Mouse (Mus musculus) embryonic fibroblast, embryonic 13.5 days (primary cell): ENCODE data around the gene Cacnb3. TPM values are rescaled to one million over a fixed set of nuclear protein-coding genes. Genes with fewer than 3 reads are reported as not detected.
A peak's percentile ranks its signal among the peaks of the same experiment; 100 is the strongest.

ENCODE experiments used
- H3K27ac ChIP-seq: 2 replicates; pipeline ENCODE4 v1.5.1; 2012; ENCODE audit warnings: low read length, control low read depth, inconsistent platforms; ENCODE audit not compliant: insufficient read depth
- H3K4me1 ChIP-seq: 2 replicates; pipeline ENCODE4 v1.6.1; 2011; ENCODE audit warnings: low read length; ENCODE audit not compliant: control insufficient read depth, insufficient read depth
- H3K4me3 ChIP-seq: 2 replicates; pipeline ENCODE4 v1.5.1; 2011; ENCODE audit warnings: mild to moderate bottlenecking, control low read depth, low read length; ENCODE audit not compliant: insufficient read depth
- CTCF ChIP-seq: IDR thresholded peaks from 2 replicates; pipeline ENCODE4 v1.5.1; 2011; ENCODE audit warnings: mild to moderate bottlenecking, control low read depth, low read length, moderate library complexity, borderline replicate concordance; ENCODE audit not compliant: insufficient read depth
- POLR2A ChIP-seq: IDR thresholded peaks from 2 replicates; pipeline ENCODE4 v1.6.1; 2011; ENCODE audit warnings: low read depth, mild to moderate bottlenecking, control low read depth, low read length, moderate library complexity
- polyA plus RNA-seq: library from polyadenylated mRNA; stranded (reverse); fragments of >200 nt; gene quantifications from 2 replicates; pipeline ENCODE4 v1.2.4, GENCODE M21; 2011; ENCODE audit warnings: low read depth; ENCODE audit not compliant: missing spikeins, insufficient read length

Gene Cacnb3
- polyA plus RNA-seq, 1 experiment: 40.5 TPM

- H3K4me3 ChIP-seq: no peak overlapping the region
- H3K27ac ChIP-seq: no peak overlapping the region
- TF ChIP-seq POLR2A (no peak), CTCF (no peak)
- H3K4me1 ChIP-seq: no peaks in the 10 kb centered on the region
Measured at GRCm38 (mm10) chr15:98596609-98597008, 34.0 kb upstream of the Cacnb3 start.

DNA sequence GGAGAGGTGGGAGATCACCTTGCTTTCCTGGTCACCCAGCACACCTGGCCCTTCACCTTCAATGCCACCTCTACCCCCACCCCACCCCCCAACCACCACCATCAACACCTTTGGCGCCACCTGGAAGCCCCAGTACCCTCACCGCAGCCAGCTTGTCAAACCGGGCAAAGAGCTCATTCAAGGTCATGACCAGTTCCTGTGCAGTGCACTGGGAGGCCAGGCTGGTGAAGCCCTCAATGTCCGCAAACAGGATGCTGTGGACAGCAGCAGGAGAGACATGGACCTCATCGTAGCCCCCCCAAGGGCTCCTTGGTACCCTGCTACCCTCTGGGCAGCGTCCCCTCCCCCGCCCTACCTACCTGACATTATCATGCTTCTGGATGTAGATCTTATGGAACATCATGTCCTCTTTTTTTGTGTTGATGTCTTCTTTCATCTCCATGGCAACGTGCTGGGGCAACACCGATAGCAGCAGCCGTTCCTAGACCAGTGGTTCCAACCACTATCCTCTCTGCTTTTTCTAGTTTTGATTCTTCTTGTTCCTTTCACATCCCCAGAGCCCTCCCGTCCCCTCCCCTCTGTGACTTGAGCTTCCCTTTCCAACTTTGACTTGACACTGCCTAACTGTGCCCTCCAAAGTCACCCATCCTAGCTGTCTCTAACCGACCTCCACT is 30.5 kb upstream of the Cacnb3 start:
- TF ChIP-seq CTCF (no peak), POLR2A (no peak)
- Histone ChIP-seq H3K27ac (no peak overlapping the region), H3K4me3 (no peak overlapping the region), H3K4me1 (peaks cover 6% of the 10 kb centered on the region)

DNA sequence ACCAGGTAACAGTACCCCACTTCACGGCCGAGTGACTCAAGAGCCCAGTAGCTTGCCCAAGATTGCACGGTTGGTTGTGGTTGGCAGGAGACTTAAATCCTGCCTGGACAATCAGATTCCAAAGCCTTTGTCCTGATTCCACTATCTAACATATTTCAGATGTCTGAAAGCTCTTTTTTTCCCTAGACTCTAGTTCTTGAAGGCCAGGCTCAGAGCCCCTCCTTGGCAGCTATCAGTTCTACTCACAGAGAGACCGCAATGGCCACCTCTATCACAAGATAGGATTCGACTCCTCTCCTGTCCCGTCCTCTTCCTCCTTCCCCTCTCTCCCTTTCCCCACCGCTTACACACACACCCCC is 28.8 kb upstream of the Cacnb3 start:
- Histone ChIP-seq H3K27ac (peak overlapping the region; percentile 92), H3K4me1 (peaks cover 6% of the 10 kb centered on the region), H3K4me3 (no peak overlapping the region)
- no peak for TF ChIP-seq POLR2A
- no peak for TF ChIP-seq CTCF

DNA sequence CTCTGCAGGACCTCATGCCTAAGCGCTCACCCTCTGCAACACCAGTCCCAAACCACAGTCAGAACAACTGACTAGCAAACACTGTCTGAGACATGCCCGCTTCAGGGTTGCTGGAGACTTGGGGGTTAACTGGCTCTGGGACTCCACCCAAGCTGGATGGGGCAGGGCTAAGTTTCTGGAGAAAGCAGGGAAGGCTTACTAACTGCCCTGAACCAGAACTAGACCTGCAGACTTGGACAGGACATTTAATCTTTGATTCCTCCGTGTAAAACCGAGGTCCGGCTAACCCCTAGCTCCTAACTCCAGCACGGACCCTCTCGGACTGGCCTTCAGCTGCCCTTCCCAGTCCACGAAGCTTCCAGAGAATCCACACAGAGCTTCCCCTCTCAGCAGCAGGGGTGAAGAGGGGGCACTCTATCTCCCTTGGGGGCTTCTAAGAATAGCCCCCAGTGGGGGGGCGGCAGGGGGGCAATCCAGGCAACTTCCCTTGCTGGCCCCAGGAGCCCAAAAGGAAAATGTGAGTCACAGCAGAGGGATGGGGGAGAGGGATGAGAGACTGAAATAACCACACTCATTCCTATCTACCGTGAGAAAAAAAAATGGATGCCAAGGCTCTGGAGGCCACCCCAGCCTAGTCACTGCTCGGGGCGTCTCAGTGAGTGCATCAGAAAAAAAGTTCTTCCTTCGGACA is 28.3 kb upstream of the Cacnb3 start:
- TF ChIP-seq POLR2A (peak; percentile 58; the same call in 1 of the 2 replicates), CTCF (no peak)
- H3K27ac ChIP-seq: peak overlapping the region; percentile 92
- H3K4me1 ChIP-seq: peaks cover 6% of the 10 kb centered on the region
- H3K4me3 ChIP-seq: no peak overlapping the region

- peaks cover 6% of the 10 kb centered on the region for H3K4me1 ChIP-seq
- no peak overlapping the region for H3K4me3 ChIP-seq
- TF ChIP-seq CTCF (no peak), POLR2A (no peak)
- H3K27ac ChIP-seq: peak overlapping the region; percentile 92
Measured at GRCm38 (mm10) chr15:98602921-98603458, 27.6 kb upstream of the Cacnb3 start.

DNA sequence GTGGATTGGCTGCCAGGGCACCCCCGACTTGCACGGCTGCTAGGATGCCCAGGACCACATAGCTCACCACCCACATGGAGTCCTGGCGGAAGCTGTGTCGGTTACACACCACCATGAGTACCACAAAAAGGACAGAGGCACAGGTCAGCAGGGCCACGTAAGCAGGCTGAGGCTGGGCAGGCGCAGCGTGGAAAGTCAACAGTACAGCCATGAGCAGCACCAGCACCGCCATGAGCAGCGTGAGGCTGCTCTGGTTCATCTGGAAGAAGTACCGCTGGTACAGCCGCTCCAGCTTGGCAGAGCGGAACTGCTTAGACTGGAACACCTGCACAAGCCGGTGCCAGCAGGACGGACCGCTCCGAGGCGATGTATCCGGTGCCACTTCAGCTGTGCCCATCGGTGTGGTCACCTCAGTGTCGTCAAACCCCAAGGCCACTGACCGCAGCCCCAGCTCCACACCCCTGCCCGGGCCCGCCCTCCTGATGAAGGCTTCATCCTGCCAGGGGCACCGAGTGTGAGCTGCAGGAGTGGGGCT is 26.5 kb upstream of the Cacnb3 start:
- H3K27ac ChIP-seq: no peak overlapping the region
- H3K4me3 ChIP-seq: no peak overlapping the region
- H3K4me1 ChIP-seq: peaks cover 6% of the 10 kb centered on the region
- TF ChIP-seq POLR2A (no peak), CTCF (no peak)

DNA sequence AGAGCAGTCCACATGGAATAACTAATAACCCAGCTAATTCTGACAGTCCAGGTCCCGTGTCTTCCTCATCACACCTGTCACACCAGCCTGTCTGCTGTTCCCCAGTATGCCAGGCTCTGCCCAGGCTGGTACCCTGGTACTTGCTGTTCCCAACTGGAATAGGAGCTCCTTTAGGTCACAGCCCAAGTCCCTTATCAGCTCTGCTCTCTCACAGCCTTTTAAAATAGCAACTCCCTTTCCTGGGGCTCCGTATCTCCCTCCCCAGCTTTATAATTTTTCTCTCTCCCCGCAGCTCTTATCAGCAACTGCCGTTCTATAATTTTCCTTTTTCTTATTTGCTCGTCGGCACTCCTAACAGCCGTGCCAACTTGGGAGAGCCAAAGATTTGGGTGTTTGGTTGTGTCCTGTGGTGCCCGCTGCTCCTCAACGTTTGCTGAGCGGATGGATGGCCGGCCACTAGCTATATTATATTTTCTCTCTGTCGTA is 24.5 kb upstream of the Cacnb3 start:
- no peak for TF ChIP-seq POLR2A
- TF ChIP-seq CTCF: no peak
- H3K27ac ChIP-seq: no peak overlapping the region
- no peak overlapping the region for H3K4me3 ChIP-seq
- H3K4me1 ChIP-seq: peaks cover 6% of the 10 kb centered on the region

DNA sequence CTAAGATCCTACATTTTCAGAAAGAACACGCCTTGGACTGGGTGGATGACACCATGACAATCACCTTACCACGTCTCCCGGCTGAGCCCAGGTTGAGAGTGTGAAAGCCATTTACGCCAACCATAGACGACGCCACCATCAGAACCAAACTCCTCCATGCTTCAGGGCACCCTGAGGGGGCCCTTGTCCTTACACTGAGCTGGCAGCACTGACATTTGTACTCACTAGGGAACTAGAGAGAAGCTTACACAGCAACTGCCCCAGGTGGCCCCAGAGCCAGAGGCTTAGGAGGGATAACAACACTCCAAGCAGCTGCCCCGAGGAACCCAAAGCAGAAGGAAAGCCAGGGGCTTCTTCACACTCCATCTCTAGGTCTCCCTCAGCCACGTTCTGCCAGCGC is 23.9 kb upstream of the Cacnb3 start:
- Histone ChIP-seq H3K4me1 (peaks cover 6% of the 10 kb centered on the region), H3K4me3 (no peak overlapping the region), H3K27ac (no peak overlapping the region)
- no peak for TF ChIP-seq POLR2A
- TF ChIP-seq CTCF: no peak

GRCm38 (mm10) chr15:98607557-98607956 is 23.1 kb upstream of the Cacnb3 start:
- no peak overlapping the region for H3K27ac ChIP-seq
- H3K4me1 ChIP-seq: peaks cover 6% of the 10 kb centered on the region
- H3K4me3 ChIP-seq: peak overlapping the region; percentile 95
- TF ChIP-seq POLR2A (no peak), CTCF (no peak)
